Mouse (Mus musculus): ENCODE results near the gene Atad5. TPM values are rescaled to one million over a fixed set of nuclear protein-coding genes. Genes with fewer than 3 reads are reported as not detected.

Atad5 gene
- polyA plus RNA-seq, 1 experiment, result 0.58 TPM

DNA sequence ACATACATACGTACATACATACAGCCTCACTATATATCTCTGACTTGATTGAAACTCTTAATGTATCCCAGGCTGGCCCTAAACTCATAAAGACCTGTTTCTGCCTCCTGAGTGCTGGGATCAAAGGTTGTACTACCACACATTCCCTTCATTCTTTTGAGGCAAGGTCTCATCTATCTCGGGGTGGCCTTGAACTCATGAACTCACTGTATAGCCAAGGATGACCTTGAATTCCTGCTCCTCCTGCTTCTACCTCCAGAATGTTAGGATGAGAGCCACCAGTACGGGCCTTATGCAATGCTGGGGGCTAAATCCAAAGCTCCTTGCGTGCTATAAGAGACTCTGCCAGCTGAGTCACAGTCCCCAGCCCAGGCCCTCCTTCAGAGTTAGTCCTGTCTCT lies 71.8 kb downstream of the Atad5 start:
- TF ChIP-seq CEBPB (IDR thresholded peaks at IDR 0.05; ENCODE audit: insufficient read depth, poor library complexity, severe bottlenecking) (no peak), POLR2AphosphoS2 (IDR thresholded peaks at IDR 0.05; ENCODE audit: insufficient read length, low read depth) (no peak), TCF12 (IDR thresholded peaks at IDR 0.05; ENCODE audit: insufficient read depth, poor library complexity, severe bottlenecking) (no peak), POLR2A (IDR thresholded peaks at IDR 0.05; ENCODE audit: insufficient read length, low read depth) (no peak), E2F4 (IDR thresholded peaks at IDR 0.05; ENCODE audit: insufficient read depth) (no peak), TCF3 (IDR thresholded peaks at IDR 0.05; ENCODE audit: insufficient read length, low read depth) (no peak), SRF (IDR thresholded peaks at IDR 0.05; ENCODE audit: control insufficient read depth, insufficient read length, low read depth) (no peak), REST (IDR thresholded peaks at IDR 0.05; ENCODE audit: insufficient read depth, insufficient read length) (no peak), MYOG (IDR thresholded peaks at IDR 0.05; ENCODE audit: control insufficient read depth in 1 of 3, insufficient read depth in 1 of 3, insufficient read length in 2 of 3, low read depth in 2 of 3) (no peak), MYOD1 (IDR thresholded peaks at IDR 0.05; ENCODE audit: control insufficient read depth in 1 of 3, insufficient read length in 2 of 3, low read depth in 2 of 3) (no peak), USF1 (IDR thresholded peaks at IDR 0.05; ENCODE audit: low read depth) (no peak), MAX (IDR thresholded peaks at IDR 0.05; ENCODE audit: low read depth) (no peak)
- no peaks in the 10 kb centered on the region for H3K36me3 ChIP-seq (ENCODE audit: control insufficient read depth, insufficient read depth)
- no peaks in the 10 kb centered on the region for H3K27me3 ChIP-seq (ENCODE audit: control insufficient read depth, insufficient read depth, insufficient read length)
- no peak overlapping the region for H3ac ChIP-seq (ENCODE audit: control insufficient read depth, insufficient read length)
- H3K79me2 ChIP-seq (ENCODE audit: control insufficient read depth, insufficient read depth), result no peaks in the 10 kb centered on the region
- no peak overlapping the region for H3K4me2 ChIP-seq (ENCODE audit: low read depth)
- H3K4me3 ChIP-seq, result no peak overlapping the region

DNA sequence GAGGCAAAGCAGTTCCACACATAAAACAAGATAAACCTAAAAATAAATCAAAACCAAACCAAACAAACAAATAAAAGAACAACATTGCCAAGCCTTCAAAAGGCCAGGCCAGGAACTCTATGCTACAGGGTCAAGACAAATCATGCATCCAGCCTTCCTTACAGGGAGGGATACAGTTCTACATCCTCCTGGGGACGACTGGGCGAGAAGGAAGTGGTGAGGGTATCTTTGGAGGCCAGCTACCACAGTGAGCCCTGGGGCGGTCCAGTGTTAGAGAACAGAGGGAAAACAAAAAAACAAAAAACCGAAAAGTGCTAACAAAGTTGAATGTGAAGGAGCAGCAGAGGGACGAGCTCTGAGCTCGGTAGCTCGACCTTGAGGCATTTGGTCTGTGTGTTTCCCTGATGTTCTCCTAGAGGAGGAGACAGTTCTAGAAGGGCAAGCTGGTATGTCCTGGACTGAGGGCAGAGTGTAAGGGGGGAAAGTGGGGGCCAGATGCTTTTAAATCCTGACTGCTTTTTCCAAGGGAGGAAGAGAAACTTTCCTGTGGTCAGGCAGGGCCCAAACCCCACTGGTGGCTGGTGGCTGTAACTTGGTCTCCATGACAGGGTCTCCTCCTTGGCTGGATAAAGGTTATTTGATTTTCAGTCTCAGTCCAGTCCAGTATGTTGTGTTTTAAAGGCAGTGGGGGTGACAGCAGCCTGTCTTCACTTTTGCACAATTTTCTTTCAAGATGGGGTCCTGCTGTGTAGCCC lies 74.3 kb downstream of the Atad5 start:
- TF ChIP-seq MAX (IDR thresholded peaks at IDR 0.05; ENCODE audit: low read depth), result no peak
- no peak for TF ChIP-seq POLR2A (IDR thresholded peaks at IDR 0.05; ENCODE audit: insufficient read length, low read depth)
- no peak for TF ChIP-seq MYOG (IDR thresholded peaks at IDR 0.05; ENCODE audit: control insufficient read depth in 1 of 3, insufficient read depth in 1 of 3, insufficient read length in 2 of 3, low read depth in 2 of 3)
- no peak for TF ChIP-seq MYOD1 (IDR thresholded peaks at IDR 0.05; ENCODE audit: control insufficient read depth in 1 of 3, insufficient read length in 2 of 3, low read depth in 2 of 3)
- no peak for TF ChIP-seq CEBPB (IDR thresholded peaks at IDR 0.05; ENCODE audit: insufficient read depth, poor library complexity, severe bottlenecking)
- no peak for TF ChIP-seq SRF (IDR thresholded peaks at IDR 0.05; ENCODE audit: control insufficient read depth, insufficient read length, low read depth)
- TF ChIP-seq E2F4 (IDR thresholded peaks at IDR 0.05; ENCODE audit: insufficient read depth), result no peak
- no peak for TF ChIP-seq TCF12 (IDR thresholded peaks at IDR 0.05; ENCODE audit: insufficient read depth, poor library complexity, severe bottlenecking)
- no peak for TF ChIP-seq TCF3 (IDR thresholded peaks at IDR 0.05; ENCODE audit: insufficient read length, low read depth)
- TF ChIP-seq REST (IDR thresholded peaks at IDR 0.05; ENCODE audit: insufficient read depth, insufficient read length), result no peak
- no peak for TF ChIP-seq USF1 (IDR thresholded peaks at IDR 0.05; ENCODE audit: low read depth)
- TF ChIP-seq POLR2AphosphoS2 (IDR thresholded peaks at IDR 0.05; ENCODE audit: insufficient read length, low read depth), result no peak
- Histone ChIP-seq H3ac (ENCODE audit: control insufficient read depth, insufficient read length) (no peak overlapping the region), H3K4me2 (ENCODE audit: low read depth) (no peak overlapping the region), H3K36me3 (ENCODE audit: control insufficient read depth, insufficient read depth) (no peaks in the 10 kb centered on the region), H3K27me3 (ENCODE audit: control insufficient read depth, insufficient read depth, insufficient read length) (no peaks in the 10 kb centered on the region), H3K4me3 (no peak overlapping the region), H3K79me2 (ENCODE audit: control insufficient read depth, insufficient read depth) (no peaks in the 10 kb centered on the region)

GRCm38 (mm10) chr11:80164224-80164623 lies 75.0 kb downstream of the Atad5 start:
- H3K36me3 ChIP-seq (ENCODE audit: control insufficient read depth, insufficient read depth), result no peaks in the 10 kb centered on the region
- H3ac ChIP-seq (ENCODE audit: control insufficient read depth, insufficient read length), result no peak overlapping the region
- no peaks in the 10 kb centered on the region for H3K27me3 ChIP-seq (ENCODE audit: control insufficient read depth, insufficient read depth, insufficient read length)
- H3K4me3 ChIP-seq, result no peak overlapping the region
- no peaks in the 10 kb centered on the region for H3K79me2 ChIP-seq (ENCODE audit: control insufficient read depth, insufficient read depth)
- TF ChIP-seq CEBPB (IDR thresholded peaks at IDR 0.05; ENCODE audit: insufficient read depth, poor library complexity, severe bottlenecking) (no peak), REST (IDR thresholded peaks at IDR 0.05; ENCODE audit: insufficient read depth, insufficient read length) (no peak), E2F4 (IDR thresholded peaks at IDR 0.05; ENCODE audit: insufficient read depth) (no peak), TCF12 (IDR thresholded peaks at IDR 0.05; ENCODE audit: insufficient read depth, poor library complexity, severe bottlenecking) (no peak), POLR2A (IDR thresholded peaks at IDR 0.05; ENCODE audit: insufficient read length, low read depth) (no peak), MYOG (IDR thresholded peaks at IDR 0.05; ENCODE audit: control insufficient read depth in 1 of 3, insufficient read depth in 1 of 3, insufficient read length in 2 of 3, low read depth in 2 of 3) (no peak), SRF (IDR thresholded peaks at IDR 0.05; ENCODE audit: control insufficient read depth, insufficient read length, low read depth) (no peak), MAX (IDR thresholded peaks at IDR 0.05; ENCODE audit: low read depth) (no peak), USF1 (IDR thresholded peaks at IDR 0.05; ENCODE audit: low read depth) (no peak), POLR2AphosphoS2 (IDR thresholded peaks at IDR 0.05; ENCODE audit: insufficient read length, low read depth) (no peak), MYOD1 (IDR thresholded peaks at IDR 0.05; ENCODE audit: control insufficient read depth in 1 of 3, insufficient read length in 2 of 3, low read depth in 2 of 3) (no peak), TCF3 (IDR thresholded peaks at IDR 0.05; ENCODE audit: insufficient read length, low read depth) (no peak)
- H3K4me2 ChIP-seq (ENCODE audit: low read depth), result no peak overlapping the region

GRCm38 (mm10) chr11:80168121-80168520 lies 78.9 kb downstream of the Atad5 start:
- TF ChIP-seq POLR2AphosphoS2 (IDR thresholded peaks at IDR 0.05; ENCODE audit: insufficient read length, low read depth), result no peak
- no peak for TF ChIP-seq TCF12 (IDR thresholded peaks at IDR 0.05; ENCODE audit: insufficient read depth, poor library complexity, severe bottlenecking)
- TF ChIP-seq SRF (IDR thresholded peaks at IDR 0.05; ENCODE audit: control insufficient read depth, insufficient read length, low read depth), result no peak
- H3K4me2 ChIP-seq (ENCODE audit: low read depth), result no peak overlapping the region
- H3K79me2 ChIP-seq (ENCODE audit: control insufficient read depth, insufficient read depth), result no peaks in the 10 kb centered on the region
- no peaks in the 10 kb centered on the region for H3K36me3 ChIP-seq (ENCODE audit: control insufficient read depth, insufficient read depth)
- H3K27me3 ChIP-seq (ENCODE audit: control insufficient read depth, insufficient read depth, insufficient read length), result no peaks in the 10 kb centered on the region
- H3K4me3 ChIP-seq, result no peak overlapping the region
- no peak overlapping the region for H3ac ChIP-seq (ENCODE audit: control insufficient read depth, insufficient read length)
